Mouse (Mus musculus): ENCODE measurements at regions not wholly inside any gene's neighbourhood (a gene's known extent, or its start where the extent isn't known, plus 50 kb on each side); places are given as distances from the start of the nearest gene placed in this dataset.
"Not testable (repeated sequence)": the region's sequence is repeated elsewhere in the genome, so short reads cannot be mapped to it uniquely, and the experiment has no call there.

DNA sequence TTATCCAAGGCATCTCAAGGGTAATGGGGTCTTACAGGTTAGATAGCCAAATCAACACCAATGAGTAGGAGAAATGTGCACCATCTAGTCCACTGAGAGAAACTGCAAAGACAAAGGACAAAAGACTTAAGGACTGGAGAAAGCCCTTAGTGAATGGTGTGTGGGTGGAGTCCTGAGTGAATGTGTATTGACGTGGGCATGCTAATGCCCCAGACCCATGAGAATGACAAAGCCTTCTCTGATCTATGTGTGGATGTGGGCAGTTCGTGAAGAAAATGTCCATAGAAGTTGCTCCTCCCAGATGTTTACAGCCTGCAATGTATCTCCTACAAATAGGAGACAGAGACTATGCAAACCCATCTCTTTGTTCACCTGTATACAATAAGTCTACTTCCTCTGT lies 188.7 kb upstream of the Arx start:
- H3K36me3 ChIP-seq (ENCODE audit: control insufficient read depth, insufficient read depth, low read length): no peaks in the 10 kb centered on the region
- H3K4me1 ChIP-seq (ENCODE audit: control insufficient read depth, insufficient read depth, insufficient read length, low read length): no peaks in the 10 kb centered on the region
- H3K27me3 ChIP-seq (ENCODE audit: control insufficient read depth, insufficient read depth, low read length): no peaks in the 10 kb centered on the region
- no peak for TF ChIP-seq CTCF (IDR thresholded peaks at IDR 0.05; ENCODE audit: extremely low read depth, insufficient read length, insufficient replicate concordance, low read depth, low read length)
- no peak for TF ChIP-seq POLR2A (IDR thresholded peaks at IDR 0.05; ENCODE audit: low read depth, low read length)
- H3K27ac ChIP-seq (ENCODE audit: insufficient read depth, low read depth, low read length): no peak overlapping the region
- no peak overlapping the region for H3K4me3 ChIP-seq (ENCODE audit: low read depth, low read length)
- 85% methylated on average over 2 of the region's 2 CpGs for WGBS

DNA sequence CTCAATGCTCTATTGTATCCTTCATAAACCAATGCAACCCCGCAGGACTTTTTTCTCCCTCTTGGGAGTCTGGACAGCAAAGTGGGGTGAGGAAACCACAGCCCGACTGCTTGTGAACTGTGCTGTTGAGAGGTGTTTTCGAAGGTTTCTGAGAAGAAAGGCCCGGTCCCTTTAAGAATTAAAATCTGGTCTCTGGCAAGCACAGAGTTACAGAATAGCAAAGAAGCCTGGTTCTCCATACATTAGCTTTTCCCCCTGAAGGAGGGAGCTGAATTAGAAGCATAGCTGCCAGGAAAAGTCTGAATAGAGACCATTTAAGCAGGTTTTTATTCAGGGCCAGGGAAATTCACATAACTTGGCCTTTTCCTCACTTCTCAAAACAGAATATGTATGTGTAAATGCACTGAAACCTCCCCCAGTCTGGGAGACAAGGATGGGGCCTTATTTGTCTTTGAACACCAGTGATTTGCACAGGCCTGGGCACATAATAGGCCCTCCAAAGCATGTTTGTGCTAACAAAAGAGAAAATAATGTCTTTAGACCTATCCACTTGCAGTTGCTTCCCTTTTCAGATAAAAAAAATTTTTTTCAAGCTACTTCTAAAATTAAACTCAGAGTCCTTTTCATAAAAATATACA lies 178.2 kb upstream of the Arx start:
- H3K4me3 ChIP-seq (ENCODE audit: low read depth, low read length): no peak overlapping the region
- H3K27ac ChIP-seq (ENCODE audit: insufficient read depth, low read depth, low read length): no peak overlapping the region
- H3K4me1 ChIP-seq (ENCODE audit: control insufficient read depth, insufficient read depth, insufficient read length, low read length): no peaks in the 10 kb centered on the region
- TF ChIP-seq POLR2A (IDR thresholded peaks at IDR 0.05; ENCODE audit: low read depth, low read length): no peak
- no peak for TF ChIP-seq CTCF (IDR thresholded peaks at IDR 0.05; ENCODE audit: extremely low read depth, insufficient read length, insufficient replicate concordance, low read depth, low read length)
- H3K27me3 ChIP-seq (ENCODE audit: control insufficient read depth, insufficient read depth, low read length): no peaks in the 10 kb centered on the region
- H3K36me3 ChIP-seq (ENCODE audit: control insufficient read depth, insufficient read depth, low read length): no peaks in the 10 kb centered on the region
- WGBS: 83% methylated on average over 4 of the region's 4 CpGs

GRCm38 (mm10) chrX:93154367-93154766 lies 131.9 kb upstream of the Arx start:
- not testable (repeated sequence) for H3K27me3 ChIP-seq (ENCODE audit: control insufficient read depth, insufficient read depth, low read length); H3K4me3 ChIP-seq (ENCODE audit: low read depth, low read length); H3K36me3 ChIP-seq (ENCODE audit: control insufficient read depth, insufficient read depth, low read length); H3K4me1 ChIP-seq (ENCODE audit: control insufficient read depth, insufficient read depth, insufficient read length, low read length); H3K27ac ChIP-seq (ENCODE audit: insufficient read depth, low read depth, low read length)

GRCm38 (mm10) chrX:93159105-93159504 lies 127.1 kb upstream of the Arx start:
- Histone ChIP-seq H3K36me3 (ENCODE audit: control insufficient read depth, insufficient read depth, low read length) (no peaks in the 10 kb centered on the region), H3K27me3 (ENCODE audit: control insufficient read depth, insufficient read depth, low read length) (no peaks in the 10 kb centered on the region), H3K4me3 (ENCODE audit: low read depth, low read length) (no peak overlapping the region), H3K27ac (ENCODE audit: insufficient read depth, low read depth, low read length) (no peak overlapping the region), H3K4me1 (ENCODE audit: control insufficient read depth, insufficient read depth, insufficient read length, low read length) (no peaks in the 10 kb centered on the region)
- no peak for TF ChIP-seq CTCF (IDR thresholded peaks at IDR 0.05; ENCODE audit: extremely low read depth, insufficient read length, insufficient replicate concordance, low read depth, low read length)
- no peak for TF ChIP-seq POLR2A (IDR thresholded peaks at IDR 0.05; ENCODE audit: low read depth, low read length)

DNA sequence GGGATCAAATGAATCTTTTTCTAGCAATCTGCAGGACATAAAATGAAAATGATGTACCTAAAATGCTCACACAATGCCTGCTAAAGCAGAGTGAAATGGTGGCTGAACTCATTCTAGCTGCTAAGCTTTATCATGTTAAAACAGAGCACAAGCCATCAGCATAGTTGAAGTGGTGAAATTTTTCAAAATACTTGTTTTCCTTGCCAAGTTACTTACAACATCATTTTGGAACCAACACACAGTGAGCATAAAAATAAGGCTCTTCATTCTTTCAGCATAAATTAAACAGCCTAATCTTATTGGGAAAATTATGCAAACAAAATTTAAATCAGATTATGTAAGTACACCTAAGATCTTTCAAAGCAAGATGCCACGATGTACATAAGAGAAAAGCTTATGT lies 125.3 kb upstream of the Arx start:
- TF ChIP-seq CTCF (IDR thresholded peaks at IDR 0.05; ENCODE audit: extremely low read depth, insufficient read length, insufficient replicate concordance, low read depth, low read length) (no peak), POLR2A (IDR thresholded peaks at IDR 0.05; ENCODE audit: low read depth, low read length) (no peak)
- no peaks in the 10 kb centered on the region for H3K36me3 ChIP-seq (ENCODE audit: control insufficient read depth, insufficient read depth, low read length)
- 62% methylated on average over 1 of the region's 1 CpGs for WGBS

More for the DNA sequence above, 125.3 kb upstream of the Arx start:
- Histone ChIP-seq H3K4me1 (ENCODE audit: control insufficient read depth, insufficient read depth, insufficient read length, low read length) (no peaks in the 10 kb centered on the region), H3K27ac (ENCODE audit: insufficient read depth, low read depth, low read length) (no peak overlapping the region), H3K27me3 (ENCODE audit: control insufficient read depth, insufficient read depth, low read length) (no peaks in the 10 kb centered on the region), H3K4me3 (ENCODE audit: low read depth, low read length) (no peak overlapping the region)

All from small intestine, adult 2 months (tissue).